Mouse (Mus musculus) heart, postnatal 25 days (tissue): ENCODE measurements around the gene Ccdc66. TPM values are rescaled to one million over a fixed set of nuclear protein-coding genes. Genes with fewer than 3 reads are reported as not detected.

ENCODE experiments used
- DNase-seq: peaks from one replicate; pipeline ENCODE4 v3.0.0; 2022; ENCODE audit warnings: low spot score
- intact Hi-C: fragments of 180-260 bp; cut with DNase I; formaldehyde crosslinking; loops from one replicate; pipeline ENCODE4 v1.15.1; 2025
- total RNA-seq, 2 experiments: library from RNA; stranded (reverse); gene quantifications; 2 replicates each; pipeline ENCODE4 v1.2.3; 2021

Ccdc66 gene
- total RNA-seq: 1 to 10 TPM; 9.6 TPM

GRCm38 (mm10) chr14:27507894-27508643 lies at the start of gene Ccdc66:
Gene Ccdc66, minus strand, starts transcription at chr14:27508460.
- intact Hi-C loops: no loop called here
- peak; percentile 98 for DNase-seq

GRCm38 (mm10) chr14:27543838-27544426 lies 35.7 kb upstream of the Ccdc66 start:
- intact Hi-C loops: no loop called here
- DNase-seq: no peak

- intact Hi-C loops: no loop called here
- no peak for DNase-seq
These were observed 28.2 kb upstream of the Ccdc66 start for GRCm38 (mm10) chr14:27536441-27536840.

GRCm38 (mm10) chr14:27524541-27524940 lies 16.3 kb upstream of the Ccdc66 start:
- intact Hi-C loops: no loop called here
- no peak for DNase-seq

- DNase-seq: no peak
- intact Hi-C loops: no loop called here
These were observed 513 bp upstream of the Ccdc66 start for GRCm38 (mm10) chr14:27508644-27509301.

GRCm38 (mm10) chr14:27501096-27501495 lies 7.2 kb downstream of the Ccdc66 start:
- intact Hi-C loops: no loop called here
- DNase-seq: no peak

GRCm38 (mm10) chr14:27493516-27493915 lies 14.7 kb downstream of the Ccdc66 start:
- DNase-seq: no peak
- intact Hi-C loops: no loop called here

- intact Hi-C loops: no loop called here
- DNase-seq: no peak
These were observed 16.9 kb downstream of the Ccdc66 start for GRCm38 (mm10) chr14:27491399-27491798.

GRCm38 (mm10) chr14:27446963-27447362 lies 61.3 kb downstream of the Ccdc66 start:
- intact Hi-C loops: no loop called here

GRCm38 (mm10) chr14:27444851-27445281 lies 63.4 kb downstream of the Ccdc66 start:
- intact Hi-C loops: no loop called here

More at GRCm38 (mm10) chr14:27446963-27447362, 61.3 kb downstream of the Ccdc66 start:
- no peak for DNase-seq

GRCm38 (mm10) chr14:27440921-27441320 lies 67.3 kb downstream of the Ccdc66 start:
- DNase-seq: no peak
- intact Hi-C loops: no loop called here

More at GRCm38 (mm10) chr14:27444851-27445281, 63.4 kb downstream of the Ccdc66 start:
- no peak for DNase-seq

- no peak for DNase-seq
- intact Hi-C loops: no loop called here
These were observed 71.4 kb downstream of the Ccdc66 start for GRCm38 (mm10) chr14:27436826-27437225.

- no peak for DNase-seq
- intact Hi-C loops: no loop called here
These were observed 72.1 kb downstream of the Ccdc66 start for GRCm38 (mm10) chr14:27436116-27436515.

- no peak for DNase-seq
- intact Hi-C loops: no loop called here
These were observed 76.2 kb downstream of the Ccdc66 start for GRCm38 (mm10) chr14:27432064-27432463.

Other genes starting within 250 kb of the Ccdc66 start
- gene Fam208a, start 79.6 kb downstream of the Ccdc66 start, total RNA-seq: 10 to 100 TPM; 10.2 to 12.4 TPM
- gene Erc2, start 114.0 kb upstream of the Ccdc66 start, total RNA-seq: under 1 TPM; 0.68 to 0.98 TPM